Mouse (Mus musculus) stomach, embryonic 14.5 days (tissue): ENCODE data around the gene Palmd. TPM values are rescaled to one million over a fixed set of nuclear protein-coding genes. Genes with fewer than 3 reads are reported as not detected.

Source experiments
- ATAC-seq: fragments of 200-750 bp; cut with Nextera tagmentation; 2 replicates; pipeline ENCODE4 v1.8.0; 2017; ENCODE audit warnings: low read depth, moderate TSS enrichment; ENCODE audit not compliant: insufficient number of reproducible peaks, insufficient read depth, low FRiP score
- H3K27ac ChIP-seq: fragments of 300-500 bp; sonication (generic); 2 replicates; pipeline ENCODE4 v1.5.1; 2014; ENCODE audit warnings: mild to moderate bottlenecking, low read length, moderate library complexity, mixed read lengths
- H3K27me3 ChIP-seq: fragments of 300-500 bp; sonication (generic); 2 replicates; pipeline ENCODE4 v1.6.1; 2014; ENCODE audit warnings: low read length, control low read depth, mixed read lengths; ENCODE audit not compliant: control insufficient read depth, insufficient read depth
- H3K36me3 ChIP-seq: fragments of 300-500 bp; sonication (generic); 2 replicates; pipeline ENCODE4 v1.6.1; 2014; ENCODE audit warnings: mild to moderate bottlenecking, control low read depth, low read length, moderate library complexity, mixed read lengths; ENCODE audit not compliant: control insufficient read depth, insufficient read depth
- H3K4me1 ChIP-seq: fragments of 300-500 bp; sonication (generic); 2 replicates; pipeline ENCODE4 v1.6.1; 2014; ENCODE audit warnings: low read length, control low read depth, mixed read lengths; ENCODE audit not compliant: control insufficient read depth, insufficient read depth
- H3K4me2 ChIP-seq: fragments of 300-500 bp; sonication (generic); replicated peaks from 2 replicates; pipeline ENCODE4 v1.6.1; 2014; ENCODE audit warnings: low read depth, low read length, control low read depth
- H3K4me3 ChIP-seq: fragments of 300-500 bp; sonication (generic); 2 replicates; pipeline ENCODE4 v1.5.1; 2014; ENCODE audit warnings: low read depth, low read length, control low read depth
- H3K9ac ChIP-seq: fragments of 300-500 bp; sonication (generic); replicated peaks from 2 replicates; pipeline ENCODE4 v1.6.1; 2014; ENCODE audit warnings: low read depth, mild to moderate bottlenecking, control low read depth, low read length, moderate library complexity, mixed read lengths
- H3K9me3 ChIP-seq: fragments of 300-500 bp; sonication (generic); 2 replicates; pipeline ENCODE4 v1.6.1; 2016; ENCODE audit warnings: low read depth, low read length, control low read depth; ENCODE audit not compliant: control insufficient read depth
- WGBS: fragments of 180-500 bp; shearing (Covaris S2); extraction: QIAGEN DNeasy Blood & Tissue Kit; methylation state at CpG from one replicate; pipeline ENCODE4 v1.1.7; 2014; 5-methylcytosine and 5-hydroxymethylcytosine counted together
- polyA plus RNA-seq: library from polyadenylated mRNA; unstranded; fragments of >200 nt; fragmentation: Nextera tagmentation; extraction: Ambion mirVana; gene quantifications from 2 replicates; pipeline ENCODE4 v1.2.1, GENCODE M21; 2014

The Palmd gene
- polyA plus RNA-seq, 1 experiment from 2014 or later = 5.7 TPM

- ATAC-seq = no peak
These were observed 83.8 kb downstream of the Palmd start for GRCm38 (mm10) chr3:116884941-116885340.

GRCm38 (mm10) chr3:116882221-116882960, 86.4 kb downstream of the Palmd start:
- no peaks in the 10 kb centered on the region for H3K4me1 ChIP-seq
- H3K27me3 ChIP-seq = no peaks in the 10 kb centered on the region
- no peak overlapping the region for H3K4me3 ChIP-seq
- H3K9ac ChIP-seq = no peak overlapping the region
- no peak overlapping the region for H3K27ac ChIP-seq
- no peak for ATAC-seq
- no peak overlapping the region for H3K4me2 ChIP-seq
- WGBS = 89% methylated on average over 14 of the region's 14 CpGs
- H3K9me3 ChIP-seq = no peaks in the 10 kb centered on the region
- peaks cover 4% of the 10 kb centered on the region; the same call in 1 of the 2 replicates for H3K36me3 ChIP-seq

More at GRCm38 (mm10) chr3:116884941-116885340, 83.8 kb downstream of the Palmd start:
- H3K36me3 ChIP-seq = peaks cover 4% of the 10 kb centered on the region; the same call in 1 of the 2 replicates
- H3K9me3 ChIP-seq = no peaks in the 10 kb centered on the region
- no peaks in the 10 kb centered on the region for H3K27me3 ChIP-seq
- H3K4me2 ChIP-seq = no peak overlapping the region
- H3K4me1 ChIP-seq = no peaks in the 10 kb centered on the region
- 90% methylated on average over 8 of the region's 8 CpGs for WGBS
- H3K4me3 ChIP-seq = no peak overlapping the region
- H3K9ac ChIP-seq = no peak overlapping the region
- H3K27ac ChIP-seq = no peak overlapping the region

- H3K4me2 ChIP-seq = no peak overlapping the region
- no peak for ATAC-seq
- 54% methylated on average over 3 of the region's 3 CpGs for WGBS
- no peaks in the 10 kb centered on the region for H3K9me3 ChIP-seq
- no peaks in the 10 kb centered on the region for H3K36me3 ChIP-seq
- H3K27ac ChIP-seq = no peak overlapping the region
- H3K27me3 ChIP-seq = no peaks in the 10 kb centered on the region
- H3K4me1 ChIP-seq = no peaks in the 10 kb centered on the region
- no peak overlapping the region for H3K4me3 ChIP-seq
- H3K9ac ChIP-seq = no peak overlapping the region
These were observed 98.4 kb downstream of the Palmd start for GRCm38 (mm10) chr3:116870372-116870771.

Other genes starting within 250 kb of the Palmd start
- gene Agl, start 160.8 kb downstream of the Palmd start, polyA plus RNA-seq = 18.8 and 19.6 TPM in 2 replicates
- 38.5 and 39.8 TPM in 2 replicates for gene Frrs1, start 109.5 kb downstream of the Palmd start, polyA plus RNA-seq
- not detected in 2 replicates for gene 4930455H04Rik, start 720 bp downstream of the Palmd start, polyA plus RNA-seq